Mouse (Mus musculus) skeletal muscle tissue, adult 2 months (tissue): ENCODE measurements around the gene Ankrd28.
A peak's percentile ranks its signal among the peaks of the same experiment; 100 is the strongest.
"Not testable (repeated sequence)": the region's sequence is repeated elsewhere in the genome, so short reads cannot be mapped to it uniquely, and the experiment has no call there.

Source experiments
- DNase-seq: peaks from one replicate; pipeline ENCODE4 v3.0.0-alpha.2; 2012; ENCODE audit warnings: low read depth, low spot score

Ankrd28 gene

DNA sequence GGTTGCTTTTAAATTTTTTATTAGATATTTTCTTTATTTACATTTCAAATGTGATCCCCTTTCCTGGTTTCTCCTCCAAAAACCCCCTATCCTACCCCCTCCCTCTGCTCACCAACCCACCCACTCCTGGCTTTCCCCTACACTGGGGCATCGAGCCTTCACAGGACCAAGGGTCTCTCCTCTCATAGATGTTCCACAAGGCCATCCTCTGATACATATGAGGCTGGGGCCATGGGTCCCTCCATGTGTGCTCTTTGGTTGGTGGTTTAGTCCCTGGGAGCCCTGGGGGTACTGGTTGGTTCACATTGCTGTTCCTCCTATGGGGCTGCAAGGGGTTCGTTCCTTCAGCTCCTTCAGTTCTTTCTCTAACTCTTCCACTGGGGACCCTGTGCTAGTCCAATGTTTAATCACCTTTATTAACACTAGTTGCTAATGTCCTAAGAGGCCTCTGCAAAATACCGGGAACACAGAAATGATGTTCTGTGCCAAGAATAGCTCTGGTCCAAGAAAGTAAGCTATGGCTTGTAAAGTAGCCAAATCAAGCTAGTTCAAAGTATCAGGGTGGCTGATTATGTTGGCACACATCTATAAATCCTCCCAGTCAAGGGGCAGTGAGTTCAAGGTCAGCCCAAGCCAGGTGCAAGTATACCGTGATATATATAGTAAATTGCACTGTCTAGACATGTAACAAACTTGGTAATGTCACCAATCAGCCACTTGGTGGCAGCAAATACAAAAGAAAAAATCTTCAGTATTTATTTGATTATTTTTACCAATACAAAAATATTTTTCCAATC lies 36.3 kb downstream of the Ankrd28 start:
- DNase-seq: peak; percentile 34

DNA sequence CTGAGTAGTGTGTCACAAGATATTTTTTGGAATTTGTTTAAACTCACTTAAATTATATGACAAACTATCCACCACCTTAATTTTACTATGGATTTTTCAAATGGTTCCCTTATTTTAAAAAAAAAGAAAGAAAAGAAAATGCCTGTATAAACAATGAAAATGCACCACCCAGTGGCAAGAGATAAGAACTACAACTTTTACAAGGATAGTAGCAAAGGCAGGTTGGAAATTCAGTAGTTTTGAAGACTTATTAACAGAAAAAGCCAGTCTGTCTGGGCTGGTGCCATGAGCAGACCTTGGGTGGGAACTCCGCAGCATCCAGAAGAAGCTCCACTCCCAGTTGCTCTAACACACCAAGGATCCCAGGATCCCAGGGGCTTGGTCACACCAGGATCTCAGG lies 39.7 kb downstream of the Ankrd28 start:
- peak; percentile 26 for DNase-seq

DNA sequence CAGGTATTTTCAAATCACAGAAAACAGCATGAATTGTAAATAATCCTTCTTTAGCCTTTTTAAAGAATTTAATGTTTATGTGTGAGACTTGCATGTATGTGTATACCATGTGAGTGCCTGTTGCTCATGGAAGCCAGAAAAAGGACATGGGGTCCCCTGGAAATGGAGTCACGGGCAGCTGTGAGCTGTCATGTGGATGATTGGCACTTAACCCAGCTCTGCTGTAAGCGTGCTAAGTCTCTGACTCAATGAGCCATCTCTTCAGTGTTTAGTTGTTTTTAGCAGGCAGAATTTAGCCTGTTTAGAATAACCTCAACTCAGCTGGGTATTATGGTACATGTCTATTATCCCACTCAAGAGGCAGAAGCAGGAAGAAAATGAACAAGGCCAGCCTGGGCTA lies 43.5 kb downstream of the Ankrd28 start:
- DNase-seq: no peak

DNA sequence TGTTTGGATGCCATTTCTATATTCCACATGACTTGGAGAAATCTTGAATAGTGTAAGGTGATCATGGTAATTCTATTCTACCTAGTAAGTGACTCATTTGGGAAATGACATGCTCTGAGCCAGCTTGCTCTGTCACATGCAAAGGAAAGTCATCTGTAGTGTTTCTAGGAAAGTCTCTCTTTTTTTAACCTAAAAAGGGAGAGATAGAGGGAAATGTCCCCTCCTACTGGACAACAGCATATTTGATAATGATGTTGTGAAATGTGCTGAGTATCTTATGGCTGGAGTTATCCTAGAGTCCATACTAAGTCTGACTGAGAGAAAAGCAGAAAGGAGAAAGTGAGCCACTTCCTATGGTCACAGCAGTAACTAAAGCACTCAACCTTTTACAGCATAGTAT lies 44.8 kb downstream of the Ankrd28 start:
- no peak for DNase-seq

DNA sequence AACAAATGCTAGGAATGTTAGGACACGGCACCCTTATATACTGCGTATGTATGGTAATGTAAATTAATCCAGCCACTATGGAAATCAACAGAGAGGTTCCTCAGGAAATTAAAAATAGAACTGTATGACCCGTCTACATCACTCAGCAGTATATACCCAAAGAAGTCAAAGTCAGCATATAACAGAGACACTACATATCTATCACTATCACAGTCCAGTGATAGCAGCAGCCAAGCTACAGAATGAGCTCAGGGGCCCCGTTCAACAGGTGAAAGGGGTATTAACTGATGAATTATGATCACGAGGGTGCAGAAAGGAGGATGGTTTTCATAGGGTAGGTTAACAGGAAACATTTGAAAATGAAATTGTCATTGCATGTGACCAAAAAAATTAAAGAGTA lies 45.5 kb downstream of the Ankrd28 start:
- no peak for DNase-seq

DNA sequence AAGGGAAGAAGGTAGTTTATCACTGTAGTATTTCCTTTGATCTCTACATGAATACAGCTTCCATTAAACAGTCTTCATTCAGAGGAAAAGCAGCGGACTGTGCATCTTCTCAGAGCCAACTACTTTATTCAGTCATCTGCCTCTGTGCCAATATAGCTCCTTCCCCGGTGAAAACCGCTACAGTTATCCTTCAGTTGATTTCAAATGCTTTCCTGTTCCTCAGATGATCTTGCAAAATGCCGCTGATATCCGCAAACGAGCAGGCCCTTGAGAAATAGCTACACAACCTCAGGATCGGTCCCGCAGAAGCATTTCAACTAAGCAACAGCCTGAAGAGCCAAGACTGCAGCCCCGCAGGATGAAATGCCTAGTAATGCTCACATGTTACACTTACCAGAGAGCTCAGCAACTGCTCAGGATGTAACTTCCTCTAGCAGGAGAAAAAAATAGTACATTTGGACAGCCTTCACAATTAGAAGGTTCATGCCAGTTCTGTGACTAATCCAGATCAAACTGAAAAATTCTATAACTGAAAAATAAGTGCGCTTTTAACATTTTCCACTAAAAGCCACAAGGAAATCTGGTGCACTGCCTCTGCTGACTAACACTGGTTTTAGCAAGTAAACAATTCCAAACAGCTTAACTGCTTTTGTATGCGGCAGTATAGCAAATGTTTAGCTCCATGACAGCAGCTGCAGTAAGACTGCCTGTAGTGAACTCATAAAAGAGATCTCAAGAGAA lies 49.0 kb downstream of the Ankrd28 start:
- DNase-seq: peak; percentile 51

DNA sequence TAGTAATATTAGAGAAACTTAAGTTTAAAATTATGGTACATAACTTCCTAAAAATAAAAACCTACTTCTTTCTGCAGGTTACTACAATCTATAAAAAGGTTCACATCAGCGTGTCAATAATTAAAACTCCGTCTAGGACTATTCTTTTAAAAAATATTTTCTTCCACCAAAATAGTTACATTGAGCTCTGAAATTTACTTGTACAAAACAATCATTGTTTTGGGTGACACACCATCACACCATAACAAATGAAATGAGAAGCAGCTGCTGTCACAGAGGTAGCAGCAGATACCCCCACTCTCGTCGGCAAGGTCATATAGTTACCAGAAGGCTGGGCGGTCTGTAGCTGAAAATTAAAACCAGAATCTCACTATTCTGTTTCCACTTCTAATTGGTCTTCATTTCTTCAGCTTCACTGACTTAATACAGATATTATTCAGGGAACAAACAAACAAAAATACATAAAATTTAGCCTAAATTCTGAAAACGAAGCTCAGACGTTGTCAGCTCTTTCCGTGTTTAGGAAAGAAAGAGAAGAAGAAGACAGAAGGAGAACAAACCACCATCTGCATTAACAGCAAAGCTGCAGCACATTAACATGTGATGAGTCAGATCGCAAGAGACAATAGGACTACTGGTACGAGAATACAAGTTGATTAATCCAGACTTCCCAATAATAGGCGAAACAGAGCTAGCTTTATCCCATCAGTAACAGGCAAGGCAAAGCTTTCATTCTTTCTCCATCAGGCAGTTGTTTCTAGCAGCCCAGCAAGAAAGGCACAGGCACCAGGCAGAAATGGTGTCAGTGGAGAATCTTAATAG lies 49.8 kb downstream of the Ankrd28 start:
- DNase-seq: no peak

DNA sequence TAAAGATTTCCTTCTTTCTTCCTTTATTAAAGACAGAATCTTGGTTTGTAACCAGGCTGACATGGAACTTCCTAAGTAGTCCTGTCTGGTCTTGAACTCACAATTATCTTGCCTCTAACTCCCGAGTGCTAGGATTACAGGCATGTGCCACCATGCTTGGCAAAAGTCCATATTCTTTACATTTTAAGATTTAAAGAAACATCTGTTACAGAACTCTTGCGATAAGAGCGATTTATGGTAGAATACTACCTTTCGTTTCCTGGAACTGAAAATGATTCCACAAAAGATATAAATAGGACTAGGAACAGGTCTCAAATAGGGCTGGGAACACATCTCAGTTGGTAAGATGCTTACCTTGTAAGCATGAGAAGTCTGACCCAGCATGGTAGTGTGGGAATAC lies 56.9 kb downstream of the Ankrd28 start:
- DNase-seq: no peak

DNA sequence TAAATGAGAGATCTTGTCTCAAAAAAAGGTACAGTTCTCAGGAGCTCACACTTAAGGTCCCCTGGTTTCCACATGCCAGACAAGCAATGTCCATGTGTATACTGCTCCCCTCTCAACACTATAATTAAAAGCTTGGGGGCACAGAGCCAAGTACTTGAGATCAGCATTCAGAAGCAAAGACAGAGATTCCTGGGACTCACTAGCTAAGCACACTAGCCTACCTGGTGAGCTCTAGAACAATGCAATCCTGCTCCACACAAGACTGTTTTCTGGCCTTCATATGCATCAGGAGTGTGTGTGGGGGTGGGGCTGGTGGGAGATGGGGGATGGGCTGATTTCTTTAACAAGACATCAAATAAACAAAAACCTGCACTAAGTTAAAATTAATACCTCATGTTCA lies 58.2 kb downstream of the Ankrd28 start:
- no peak for DNase-seq

DNA sequence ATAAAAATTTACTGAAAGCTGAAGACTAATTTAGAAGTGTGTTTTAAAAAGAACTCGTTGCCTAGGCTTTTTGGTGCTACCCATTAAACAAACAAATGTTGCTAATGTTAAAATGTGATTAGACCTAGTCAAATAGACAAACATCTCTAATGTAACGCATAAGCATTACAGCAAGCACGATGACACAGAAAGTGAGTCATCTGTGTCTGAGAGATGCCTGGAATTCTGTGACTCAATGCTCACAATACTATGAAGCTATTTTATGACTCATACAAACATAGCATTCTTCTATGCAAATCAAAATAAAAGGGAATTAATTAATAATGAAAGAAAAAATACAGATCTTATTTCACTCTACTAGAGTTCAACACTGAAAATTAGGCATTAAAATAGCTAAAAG lies 61.9 kb downstream of the Ankrd28 start:
- DNase-seq: no peak

DNA sequence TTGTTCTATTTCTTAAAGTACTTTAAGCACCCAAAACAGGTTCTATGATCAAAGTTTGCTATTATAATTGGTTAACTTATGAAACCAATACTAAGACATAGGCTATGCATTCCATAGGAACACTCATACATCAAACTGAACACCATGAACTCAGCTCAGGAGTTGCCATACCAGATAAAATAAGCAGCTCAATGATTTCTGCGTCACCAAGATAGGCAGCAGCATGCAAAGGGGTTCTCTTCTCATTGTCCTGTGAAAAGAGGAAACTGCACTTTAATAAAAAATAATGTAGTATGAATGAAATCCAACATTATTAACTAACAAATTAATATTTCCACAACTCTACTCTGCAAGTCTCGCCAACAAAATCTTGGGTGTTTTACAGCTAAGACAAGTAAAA lies 66.4 kb downstream of the Ankrd28 start:
- no peak for DNase-seq

DNA sequence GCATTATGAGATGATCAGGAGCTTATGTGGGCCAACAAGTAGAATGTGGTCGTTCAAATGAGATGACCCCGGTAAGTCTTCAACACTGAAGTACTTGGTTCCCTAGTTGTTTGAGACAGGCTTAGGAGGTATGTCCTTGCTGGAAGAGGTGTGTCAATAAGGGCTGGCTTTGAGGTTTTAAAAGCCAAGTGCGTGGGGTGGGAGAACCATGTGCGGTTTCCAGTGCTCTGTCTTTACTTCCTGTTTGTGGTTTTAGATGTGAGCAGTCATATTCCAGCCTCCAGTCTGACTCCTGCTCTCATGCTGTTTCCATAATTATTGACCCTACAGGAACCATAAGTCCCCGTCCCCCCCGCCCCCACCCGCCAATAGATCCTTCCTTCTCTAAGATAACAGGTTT lies 68.7 kb downstream of the Ankrd28 start:
- DNase-seq: no peak

DNA sequence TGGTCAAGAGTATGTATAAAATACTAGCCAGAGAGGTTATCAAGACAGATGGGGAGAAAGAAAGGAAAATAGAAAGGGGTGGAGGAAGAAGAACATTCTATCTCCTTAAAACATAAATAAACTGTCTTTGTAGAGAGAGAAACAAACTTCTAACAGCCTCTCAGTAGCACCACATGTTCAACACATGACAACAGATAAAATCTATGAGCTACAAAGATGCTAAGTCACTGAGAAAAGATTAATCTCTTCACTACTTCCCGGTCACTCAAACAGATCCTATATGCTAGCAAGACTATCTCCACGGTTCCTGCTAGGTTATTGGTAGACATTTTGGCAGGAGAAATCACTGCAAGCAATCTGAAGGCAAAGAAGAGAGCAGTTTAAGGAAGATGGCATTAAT lies 71.3 kb downstream of the Ankrd28 start:
- DNase-seq: no peak

DNA sequence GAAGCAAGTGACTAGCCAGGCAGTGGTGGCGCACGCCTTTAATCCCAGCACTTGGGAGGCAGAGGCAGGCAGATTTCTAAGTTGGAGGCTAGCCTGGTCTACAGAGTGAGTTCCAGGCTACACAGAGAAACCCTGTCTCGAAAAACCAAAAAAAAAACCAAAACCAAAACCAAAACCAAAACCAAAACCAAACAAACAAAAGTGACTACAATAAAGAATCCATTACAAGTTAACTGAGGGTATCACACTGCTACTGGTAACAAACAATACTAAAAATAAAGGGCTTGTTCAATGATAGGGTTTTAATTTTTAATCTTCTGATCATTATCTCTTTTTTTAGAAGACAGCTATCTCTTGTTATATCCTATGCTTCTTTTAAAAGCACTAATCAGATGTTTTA lies 72.0 kb downstream of the Ankrd28 start:
- DNase-seq: not testable (repeated sequence)

DNA sequence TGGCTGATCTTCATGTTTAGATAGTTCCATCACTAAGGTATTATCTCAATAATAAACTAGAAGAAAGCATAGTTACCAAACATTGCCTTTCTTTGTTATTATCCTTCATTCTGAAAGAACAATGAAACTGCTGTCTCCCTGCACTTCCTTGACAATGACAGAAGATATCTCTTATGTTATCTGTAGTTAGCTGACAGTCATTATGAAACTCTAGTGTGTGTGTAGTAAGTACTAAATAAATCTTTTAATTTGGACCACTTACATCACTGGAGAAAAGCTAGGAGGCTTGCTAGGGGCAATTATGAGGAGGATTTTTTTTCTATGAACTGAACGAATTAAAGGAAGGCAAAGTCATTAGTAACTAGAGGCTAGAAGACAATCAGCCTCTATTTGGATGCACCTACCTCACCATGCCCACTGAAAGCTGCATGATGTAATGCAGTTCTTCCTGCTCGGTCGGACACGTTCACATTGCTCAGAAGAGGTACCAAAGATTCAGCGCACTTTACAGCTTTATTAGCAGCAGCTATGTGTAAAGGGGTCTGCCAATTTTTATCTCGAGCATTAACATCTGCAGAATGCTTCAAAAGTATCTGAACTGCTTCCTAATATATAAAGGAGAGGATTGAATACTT lies 82.1 kb downstream of the Ankrd28 start:
- DNase-seq: no peak

DNA sequence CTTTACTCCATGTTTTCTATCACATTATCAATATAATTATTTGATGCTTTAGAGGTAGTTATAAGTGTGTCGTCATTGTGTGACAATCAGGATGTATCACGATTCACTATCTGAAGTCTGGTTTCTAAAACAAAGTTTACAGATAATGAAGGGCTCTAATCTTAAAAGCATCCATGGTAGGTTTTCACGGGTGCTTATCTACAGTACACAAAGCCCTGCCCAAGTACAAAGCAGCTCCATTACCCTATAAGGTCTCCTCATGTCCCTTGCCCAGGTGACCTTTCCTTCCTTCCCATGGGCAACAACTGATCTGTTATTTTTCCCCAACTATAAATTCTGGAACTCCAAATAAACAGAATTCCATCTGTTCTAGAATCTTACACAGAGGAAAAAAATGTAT lies 87.9 kb downstream of the Ankrd28 start:
- no peak for DNase-seq

DNA sequence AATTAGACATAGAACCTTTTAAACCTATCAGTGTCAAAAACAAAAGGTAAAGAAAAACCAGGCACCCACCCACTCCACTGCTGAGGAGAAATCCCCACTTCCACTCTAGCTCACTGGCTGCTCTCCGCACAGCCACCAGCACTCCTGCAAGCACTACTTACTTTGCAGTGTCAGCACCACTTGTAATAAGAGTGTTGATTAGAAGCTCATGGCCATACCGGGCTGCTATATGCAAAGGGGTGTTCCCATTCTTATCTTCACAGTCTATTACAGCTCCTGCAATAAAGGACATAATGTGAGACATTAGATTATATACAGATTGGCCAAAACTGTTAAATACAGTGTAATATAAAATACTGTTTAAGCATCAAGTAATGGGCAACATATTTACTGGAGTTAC lies 95.6 kb downstream of the Ankrd28 start:
- no peak for DNase-seq

DNA sequence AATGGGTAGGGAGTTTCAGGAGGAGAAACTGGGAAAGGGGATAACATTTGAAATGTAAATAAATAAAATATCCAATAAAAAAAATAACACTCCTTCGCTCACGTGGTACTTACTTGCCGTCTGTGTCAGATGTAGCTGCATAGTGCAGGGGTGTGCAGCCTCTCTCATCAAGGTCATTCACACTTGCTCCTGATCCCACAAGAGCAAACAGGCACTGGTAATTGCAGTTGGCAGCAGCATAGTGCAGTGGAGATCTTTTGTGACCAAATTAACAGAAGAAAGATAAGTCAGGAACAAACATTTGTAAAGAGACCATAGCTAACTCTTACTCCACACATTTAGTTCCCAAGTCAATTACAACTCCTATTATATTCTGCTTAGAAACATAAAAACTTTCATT lies 102.9 kb downstream of the Ankrd28 start:
- no peak for DNase-seq

DNA sequence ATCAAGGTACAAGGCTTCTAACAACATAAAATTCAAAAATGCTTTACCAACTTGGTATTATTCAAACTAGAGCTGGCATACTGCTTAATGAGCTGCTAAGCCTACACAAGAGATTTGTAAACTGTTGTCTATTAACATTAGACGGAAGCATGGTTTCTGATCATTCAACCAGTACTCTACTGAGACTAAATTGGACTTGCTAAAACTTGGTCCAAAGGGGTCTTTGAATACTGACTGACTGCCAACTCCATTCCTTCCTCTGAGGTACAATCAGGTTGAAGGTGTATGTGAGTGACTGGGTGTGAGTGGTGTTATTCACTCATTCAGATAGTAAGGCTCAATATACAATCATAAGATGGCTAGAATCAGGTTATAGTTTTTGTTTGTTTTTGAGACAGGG lies 107.7 kb downstream of the Ankrd28 start:
- no peak for DNase-seq

DNA sequence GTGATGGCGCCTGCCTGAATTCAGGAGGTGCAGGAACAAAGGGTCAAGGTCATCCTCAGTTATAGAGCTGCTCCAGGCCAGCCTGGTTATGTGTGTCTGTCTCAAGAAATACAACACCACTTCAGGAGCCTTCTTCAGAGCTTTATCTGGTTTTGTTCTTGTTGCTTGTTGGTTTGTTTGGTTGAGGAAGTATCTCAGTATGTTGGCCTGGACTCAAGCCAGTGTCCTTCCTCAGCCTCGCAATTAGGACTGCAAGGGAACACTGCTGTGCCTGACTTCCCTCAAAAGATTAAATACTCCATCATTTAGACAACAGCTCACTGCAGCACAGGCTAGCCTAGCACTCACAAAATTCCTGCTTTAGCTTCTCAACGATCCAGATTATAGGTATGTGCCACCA lies 109.2 kb downstream of the Ankrd28 start:
- no peak for DNase-seq

DNA sequence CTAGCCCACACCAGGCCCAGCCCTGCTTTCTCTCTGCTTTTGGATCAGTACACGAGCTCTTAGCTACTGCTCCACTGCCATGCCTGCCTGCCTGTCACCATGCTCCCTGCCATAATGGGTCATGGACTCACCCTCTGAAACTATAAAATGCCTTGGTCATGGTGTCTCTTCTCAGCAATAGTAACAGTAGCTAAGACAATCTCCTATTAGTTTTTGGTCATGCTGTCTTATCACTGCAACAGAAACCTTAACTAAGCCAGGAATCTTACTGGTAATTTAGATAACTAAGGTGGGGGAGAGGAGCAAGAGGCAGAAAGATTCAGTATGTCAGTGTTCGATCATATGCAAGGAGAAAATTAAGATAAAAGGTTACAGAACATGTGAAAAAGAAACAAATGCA lies 112.1 kb downstream of the Ankrd28 start:
- no peak for DNase-seq

DNA sequence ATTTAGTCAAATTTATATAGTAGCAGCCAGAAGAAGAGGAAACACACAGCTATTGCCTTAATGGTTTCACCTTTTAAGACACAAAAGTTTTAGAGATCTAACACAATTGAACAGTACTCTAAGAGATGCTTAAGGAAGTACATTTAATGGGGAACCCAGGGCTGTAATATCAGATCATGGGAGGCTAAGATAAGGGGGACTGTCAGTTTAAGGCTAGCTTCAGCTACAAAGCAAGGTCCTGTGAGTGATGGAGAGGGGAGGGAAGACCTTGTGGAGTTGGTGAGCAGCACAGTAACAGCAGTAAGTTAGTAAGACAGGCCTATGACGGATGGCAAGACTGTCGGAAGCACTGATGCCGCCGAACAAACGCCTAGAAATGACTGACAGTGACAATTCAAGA lies 113.1 kb downstream of the Ankrd28 start:
- no peak for DNase-seq
